Mouse (Mus musculus) large intestine, adult 2 months (tissue): Measurements from ENCODE around the gene Parl. TPM values are rescaled to one million over a fixed set of nuclear protein-coding genes. Genes with fewer than 3 reads are reported as not detected.

ENCODE experiments used
- DNase-seq: peaks from one replicate; pipeline ENCODE4 v3.0.0-alpha.2; 2012; ENCODE audit warnings: low read depth, low spot score
- WGBS: fragments of 180-500 bp; shearing (Covaris S2); methylation state at CpG from one replicate; pipeline ENCODE4 v1.1.7; 2018; 5-methylcytosine and 5-hydroxymethylcytosine counted together
- polyA plus RNA-seq: library from polyadenylated mRNA; depleted of rRNA; stranded (reverse); fragments of >200 nt; gene quantifications from 2 replicates; pipeline ENCODE4 v1.2.3, GENCODE M21; 2012; rRNA removed

The Parl gene
- polyA plus RNA-seq, 1 experiment: 46.1 TPM

DNA sequence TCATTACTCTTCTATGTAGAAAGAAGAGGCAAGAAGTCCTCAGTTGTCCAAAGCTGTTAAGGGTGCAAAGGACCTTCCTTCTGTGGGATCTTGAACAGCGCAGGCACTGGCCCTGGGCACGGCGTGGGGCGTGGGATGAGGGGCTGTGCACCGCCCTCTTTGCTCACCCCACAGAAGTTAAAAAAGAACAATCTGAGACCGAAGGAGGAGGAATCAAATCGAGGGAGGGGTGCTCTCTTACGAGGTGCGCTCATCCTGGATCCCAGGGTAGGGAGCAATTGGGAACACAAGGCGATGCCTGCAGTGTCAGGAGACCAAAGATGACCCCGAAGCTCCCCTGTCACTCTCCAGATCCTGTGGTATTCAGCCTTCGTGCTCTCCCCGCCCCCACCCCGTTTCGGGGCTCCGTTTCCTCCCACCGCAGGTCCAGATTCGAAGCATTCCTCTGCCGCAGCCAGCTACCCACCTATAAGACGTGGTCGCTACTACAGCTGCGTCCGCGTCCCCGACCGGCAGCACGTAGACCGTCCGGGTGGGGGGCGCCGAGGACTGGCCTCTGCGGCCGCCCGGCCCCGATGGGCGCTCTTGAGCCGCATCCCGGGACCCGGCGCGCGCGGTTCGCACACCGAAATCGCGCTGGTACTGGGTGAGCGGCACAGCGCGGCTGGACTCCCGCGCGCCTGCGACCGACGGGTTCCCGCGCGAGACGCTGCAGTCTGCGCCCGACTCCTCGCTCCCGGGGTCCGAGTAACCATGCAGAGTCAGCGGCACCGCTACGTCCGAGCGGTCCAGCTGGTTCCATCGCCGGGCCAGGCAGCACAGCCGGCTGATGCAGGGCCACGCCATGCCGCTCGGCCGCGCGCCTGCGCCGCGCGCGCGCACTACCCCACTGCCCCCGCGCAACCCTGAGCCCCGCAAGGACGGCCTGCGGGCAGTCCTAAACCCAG is 61.4 kb downstream of the Parl start, which contains the start of gene Map6d1:
Map6d1 (minus strand) TSS at position 891 of the 947 bp plus-strand sequence.
- WGBS: 2% methylated on average over 90 of the region's 90 CpGs
- DNase-seq: no peak

- DNase-seq: no peak
- WGBS: 80% methylated on average over 4 of the region's 4 CpGs
Measured at GRCm38 (mm10) chr16:20238646-20239045, 63.5 kb downstream of the Parl start.

DNA sequence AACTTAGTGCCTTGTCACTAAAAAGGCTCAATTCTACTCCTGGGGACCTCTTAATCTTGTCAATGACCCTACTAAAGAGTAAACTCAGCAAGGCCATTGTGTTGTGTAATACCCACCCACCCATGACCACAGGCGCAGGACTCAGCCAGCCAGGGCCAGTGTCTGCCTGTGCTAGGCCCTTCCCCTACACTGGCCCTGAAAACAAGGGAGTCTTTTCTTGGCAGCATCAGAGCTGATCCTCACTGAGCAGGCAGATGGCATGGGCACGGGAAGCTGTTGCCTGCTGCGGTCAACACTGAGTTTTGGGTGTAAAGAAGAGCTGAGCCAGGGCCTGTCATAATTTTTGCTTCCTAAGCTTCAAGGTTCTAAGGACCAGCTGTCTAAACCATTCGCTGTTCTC is 64.8 kb downstream of the Parl start:
- DNase-seq: no peak
- WGBS: 69% methylated on average over 4 of the region's 4 CpGs

- DNase-seq: no peak
- WGBS: 67% methylated on average over 4 of the region's 4 CpGs
Measured at GRCm38 (mm10) chr16:20234406-20234805, 67.8 kb downstream of the Parl start.

Other genes starting within 250 kb of the Parl start
- gene Klhl24, start 204.8 kb downstream of the Parl start, polyA plus RNA-seq: 4.0 and 6.4 TPM in 2 replicates
- gene Yeats2, start 161.3 kb downstream of the Parl start, polyA plus RNA-seq: 7.3 and 14.2 TPM in 2 replicates
- 0.05 and 0.07 TPM in 2 replicates for gene Map6d1, start 61.0 kb downstream of the Parl start, polyA plus RNA-seq
- gene Cyp2ab1, start 23.0 kb upstream of the Parl start, polyA plus RNA-seq: 0.12 and 0.38 TPM in 2 replicates
- gene Abcc5, start 124.0 kb upstream of the Parl start, polyA plus RNA-seq: 15.0 and 22.3 TPM in 2 replicates
- 28.8 and 30.9 TPM in 2 replicates for gene Eif2b5, start 196.4 kb upstream of the Parl start, polyA plus RNA-seq
- gene Dvl3, start 214.6 kb upstream of the Parl start, polyA plus RNA-seq: 18.4 and 32.2 TPM in 2 replicates
- gene Ap2m1, start 233.1 kb upstream of the Parl start, polyA plus RNA-seq: 553 and 587 TPM in 2 replicates
- 35.9 and 46.4 TPM in 2 replicates for gene Abcf3, start 246.2 kb upstream of the Parl start, polyA plus RNA-seq